Mouse (Mus musculus) adrenal gland (tissue): ENCODE results near the gene Ak2.

Source experiments
- intact Hi-C: fragments of 180-260 bp; cut with DNase I; formaldehyde crosslinking; loops from one replicate; pipeline ENCODE4 v1.15.1; 2025

Ak2 gene

DNA sequence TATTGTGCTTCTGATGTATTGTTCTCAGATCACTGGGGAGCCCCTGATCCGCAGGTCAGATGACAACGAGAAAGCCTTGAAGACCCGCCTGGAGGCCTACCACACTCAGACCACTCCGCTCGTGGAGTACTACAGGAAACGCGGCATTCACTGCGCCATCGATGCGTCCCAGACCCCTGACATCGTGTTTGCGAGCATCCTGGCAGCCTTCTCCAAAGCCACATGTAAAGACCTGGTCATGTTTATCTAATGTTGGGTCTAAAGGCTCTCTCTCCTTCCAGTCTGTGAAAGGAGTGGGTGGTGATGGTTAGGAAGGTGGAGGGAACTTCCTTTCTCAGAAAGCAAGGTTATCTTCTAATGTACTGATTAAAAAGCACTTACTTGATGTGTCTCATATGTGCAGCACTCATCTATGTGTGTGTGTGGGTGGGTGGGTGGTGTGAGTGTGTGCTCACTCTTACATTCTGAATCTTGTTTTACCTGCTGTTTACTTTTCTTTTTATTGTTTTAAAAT is 16.3 kb downstream of the Ak2 start:
- intact Hi-C loops, result no loop called here

GRCm38 (mm10) chr4:129008672-129009071 is 16.9 kb downstream of the Ak2 start:
- intact Hi-C loops, result no loop called here

- intact Hi-C loops, result no loop called here
Observed at GRCm38 (mm10) chr4:129009521-129009920, 17.8 kb downstream of the Ak2 start.

GRCm38 (mm10) chr4:129011604-129012121 is 19.9 kb downstream of the Ak2 start:
- intact Hi-C loops, result no loop called here

DNA sequence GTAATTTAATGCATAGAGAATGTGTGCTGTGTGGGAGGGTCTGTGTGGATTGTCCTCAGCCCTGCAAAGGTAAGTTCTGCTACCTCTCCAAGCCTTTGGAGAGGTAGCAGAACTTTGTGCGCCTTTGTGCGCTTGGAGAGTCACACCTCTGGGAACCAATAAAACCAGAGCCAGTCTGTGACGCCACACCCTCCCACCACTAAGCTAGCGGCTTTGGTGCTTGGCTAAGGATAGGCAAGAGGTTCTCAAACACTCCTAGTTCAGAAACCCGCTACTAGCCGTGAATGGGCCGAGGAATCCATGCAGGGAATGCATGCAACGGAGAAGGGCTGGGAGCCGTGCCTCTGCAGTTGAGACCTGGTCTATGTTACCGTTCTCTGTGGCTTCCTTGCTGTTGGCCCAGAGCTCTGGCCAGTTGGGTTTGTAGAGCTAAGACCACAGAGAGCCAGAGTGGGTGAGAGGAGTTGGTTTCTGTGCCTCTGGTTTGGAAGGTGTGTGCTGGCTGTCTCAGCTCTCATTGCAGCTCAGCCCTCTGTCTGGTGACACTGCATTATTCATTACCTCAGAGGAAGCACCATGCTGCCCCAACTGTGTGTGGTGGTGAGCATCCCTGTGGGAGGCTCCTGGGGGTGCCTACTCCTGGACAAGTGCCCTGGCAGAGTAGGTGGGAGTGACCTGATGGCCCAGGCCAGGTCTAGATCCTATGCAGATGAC is 21.6 kb downstream of the Ak2 start:
- intact Hi-C loops, result no loop called here

- intact Hi-C loops, result no loop called here
Observed at GRCm38 (mm10) chr4:129016329-129016728, 24.6 kb downstream of the Ak2 start.

GRCm38 (mm10) chr4:129017150-129017549 is 25.4 kb downstream of the Ak2 start:
- intact Hi-C loops, result no loop called here

DNA sequence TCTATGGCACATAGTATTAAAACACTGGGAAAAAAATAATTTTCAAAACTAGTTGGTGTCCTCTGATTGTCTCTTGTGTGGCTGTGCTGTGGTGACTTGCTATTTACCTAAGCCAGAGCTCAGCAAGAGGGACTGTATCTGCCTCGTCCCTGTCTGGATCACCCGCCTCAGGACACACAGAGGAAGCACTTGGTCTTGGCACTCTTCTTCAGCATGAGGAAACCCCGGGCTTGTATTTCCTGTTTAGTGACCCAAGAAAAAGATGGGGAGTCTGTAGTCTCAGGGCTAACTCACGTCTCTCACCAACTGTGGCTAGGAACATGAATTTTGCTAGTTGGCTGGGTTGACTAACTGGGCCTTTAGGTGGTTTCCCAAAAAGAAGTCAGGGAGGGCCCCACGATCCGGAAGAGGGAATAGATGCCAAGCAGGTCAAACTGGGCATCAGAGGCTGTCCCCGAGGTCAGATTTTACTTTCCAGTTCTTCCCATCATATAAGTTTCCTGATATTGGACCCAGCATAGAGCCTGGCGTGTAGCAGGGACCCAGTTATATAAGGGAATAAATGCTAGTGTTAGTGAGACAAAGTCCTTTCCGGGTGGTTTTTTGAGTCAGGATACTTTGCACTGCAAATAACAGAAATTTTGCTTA is 27.2 kb downstream of the Ak2 start:
- intact Hi-C loops, result no loop called here

GRCm38 (mm10) chr4:129019788-129020187 is 28.0 kb downstream of the Ak2 start:
- intact Hi-C loops, result loop anchor here (5.0 kb wide), 1 partner anchor 38 kb away; the partner anchor contains the start of gene Rnf19b

DNA sequence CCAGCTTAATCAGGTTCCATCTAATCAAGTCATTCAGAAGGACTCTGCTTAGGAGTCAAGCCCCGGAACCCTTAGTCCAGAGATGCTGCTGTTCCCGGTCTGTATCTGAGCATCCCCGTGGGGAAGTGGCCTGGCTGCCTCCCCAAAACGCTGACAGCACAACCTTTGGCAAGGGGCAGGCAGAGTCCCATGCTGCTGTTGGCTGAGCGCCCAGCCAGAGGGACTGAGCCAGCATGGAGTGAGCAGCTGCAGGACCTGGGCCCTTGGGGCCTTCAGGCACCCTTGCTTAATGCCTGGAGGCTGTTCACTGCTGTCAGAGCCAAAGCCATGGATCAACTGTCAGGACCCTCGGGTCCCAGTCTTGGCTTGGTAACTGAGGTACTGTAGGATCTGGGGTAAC is 28.7 kb downstream of the Ak2 start:
- intact Hi-C loops, result loop anchor here (5.0 kb wide), 1 partner anchor 37 kb away; the partner anchor contains the start of gene Rnf19b

DNA sequence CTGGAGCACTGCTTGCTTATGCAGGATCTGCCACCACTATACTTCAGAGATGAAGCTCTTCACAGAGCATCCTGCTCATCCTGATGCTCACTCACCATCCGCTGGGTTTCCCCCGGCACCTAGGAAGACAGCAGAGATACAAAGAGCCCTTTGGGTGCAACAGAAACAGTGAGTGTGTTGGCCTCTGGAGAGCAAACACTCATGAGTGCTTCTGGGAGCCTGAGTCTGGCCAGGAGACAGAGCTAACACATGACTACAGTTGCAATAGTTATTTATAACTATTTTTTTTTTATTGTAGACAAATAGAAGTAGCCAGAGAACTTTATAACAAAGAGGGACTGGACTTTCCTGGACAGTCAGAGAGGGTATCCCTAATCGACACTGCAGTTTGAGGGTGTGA is 29.7 kb downstream of the Ak2 start:
- intact Hi-C loops, result loop anchor here (5.0 kb wide), 1 partner anchor 36 kb away; the partner anchor contains the start of gene Rnf19b

GRCm38 (mm10) chr4:129021886-129022285 is 30.1 kb downstream of the Ak2 start:
- intact Hi-C loops, result loop anchor here (5.0 kb wide), 1 partner anchor 35 kb away; the partner anchor contains the start of gene Rnf19b

GRCm38 (mm10) chr4:129023884-129024283 is 32.1 kb downstream of the Ak2 start:
- intact Hi-C loops, result loop anchor here (5.0 kb wide), 1 partner anchor 33 kb away; the partner anchor contains the start of gene Rnf19b

- intact Hi-C loops, result loop anchor here (5.0 kb wide), 1 partner anchor 33 kb away; the partner anchor contains the start of gene Rnf19b
Observed at GRCm38 (mm10) chr4:129024775-129025174, 33.0 kb downstream of the Ak2 start.

DNA sequence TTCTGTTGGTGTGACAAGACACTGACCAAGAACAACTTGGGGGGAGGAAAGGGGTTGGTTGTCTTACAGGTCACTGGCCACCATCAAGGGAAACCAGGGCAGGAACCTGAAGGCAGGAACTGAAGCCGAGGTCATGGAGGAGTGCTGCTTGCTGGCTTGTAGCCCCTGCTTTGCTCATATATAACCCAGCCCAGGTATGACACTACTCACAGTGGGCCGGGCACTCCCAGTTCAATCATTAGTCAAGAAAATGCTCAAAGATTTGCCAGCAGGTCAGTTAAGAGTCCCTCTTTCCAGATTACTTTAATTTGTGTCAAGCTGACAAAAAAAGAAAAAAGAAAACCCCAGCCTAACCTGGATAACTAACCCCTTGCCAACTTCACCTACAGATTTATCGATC is 33.9 kb downstream of the Ak2 start:
- intact Hi-C loops, result no loop called here

GRCm38 (mm10) chr4:129030746-129031145 is 39.0 kb downstream of the Ak2 start:
- intact Hi-C loops, result no loop called here

DNA sequence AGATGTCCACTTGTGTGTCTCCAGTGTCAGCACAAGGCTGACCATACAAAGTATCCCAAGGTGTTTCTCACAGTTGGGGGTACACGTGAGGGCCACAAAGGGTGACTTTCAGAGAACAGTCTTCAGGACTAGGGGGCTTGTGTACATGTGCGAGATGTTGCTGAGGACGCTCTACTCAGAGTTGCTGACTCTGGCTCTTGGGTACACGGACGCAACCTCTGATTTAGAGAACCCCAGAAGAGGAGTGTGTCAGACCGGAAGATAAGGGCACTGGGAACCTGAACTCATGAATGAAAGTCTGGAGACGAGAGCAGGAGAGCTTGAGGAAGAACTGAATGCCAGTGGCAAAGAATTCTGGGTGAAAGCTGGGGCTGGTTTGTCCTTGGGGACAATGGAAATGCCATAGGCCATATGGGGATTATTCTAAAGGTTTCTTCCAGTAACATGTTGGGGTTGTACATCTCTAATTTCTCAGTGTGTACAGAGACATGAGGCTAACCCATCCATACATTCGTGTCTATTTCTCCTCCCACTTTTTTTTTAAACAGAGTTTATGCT is 39.7 kb downstream of the Ak2 start:
- intact Hi-C loops, result no loop called here

DNA sequence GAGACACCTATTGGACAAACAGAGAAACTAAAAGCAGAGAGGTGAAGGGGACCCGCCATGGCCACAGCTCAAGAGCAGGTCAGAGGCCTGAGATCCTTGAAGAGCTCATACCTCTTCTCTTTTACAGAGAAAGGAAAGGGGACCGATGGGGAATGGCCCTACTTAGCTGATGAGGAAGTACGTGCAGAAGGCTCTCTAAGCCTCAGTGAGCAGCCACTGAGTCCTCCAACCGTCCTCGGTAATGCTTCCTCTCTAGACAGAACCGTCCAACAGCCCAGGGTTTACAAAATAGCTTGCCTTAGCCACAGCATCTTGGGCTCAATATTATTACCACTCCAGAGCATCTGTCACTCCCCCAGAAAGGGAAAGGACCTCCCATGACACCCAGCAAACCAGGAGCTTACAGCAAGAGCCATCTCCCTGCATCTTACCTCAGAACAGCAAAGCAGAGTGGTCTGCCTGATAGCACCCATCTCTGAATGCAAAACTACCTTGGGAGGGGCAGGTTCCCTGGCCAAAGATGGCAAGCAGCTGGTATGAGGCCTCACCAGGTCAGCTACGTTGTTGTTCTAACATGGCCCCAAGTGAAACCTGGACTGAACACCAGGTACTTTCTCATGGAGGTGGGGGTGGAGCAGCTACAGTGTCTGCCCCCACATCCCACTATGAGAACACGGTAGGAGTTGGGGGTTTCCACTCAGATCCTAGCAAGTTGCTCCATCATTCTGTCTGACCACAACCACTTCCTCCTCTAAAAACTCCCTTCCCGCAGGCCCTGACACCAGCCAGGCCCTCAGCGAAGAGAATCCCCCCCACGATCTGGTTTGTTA is 40.6 kb downstream of the Ak2 start:
- intact Hi-C loops, result no loop called here

DNA sequence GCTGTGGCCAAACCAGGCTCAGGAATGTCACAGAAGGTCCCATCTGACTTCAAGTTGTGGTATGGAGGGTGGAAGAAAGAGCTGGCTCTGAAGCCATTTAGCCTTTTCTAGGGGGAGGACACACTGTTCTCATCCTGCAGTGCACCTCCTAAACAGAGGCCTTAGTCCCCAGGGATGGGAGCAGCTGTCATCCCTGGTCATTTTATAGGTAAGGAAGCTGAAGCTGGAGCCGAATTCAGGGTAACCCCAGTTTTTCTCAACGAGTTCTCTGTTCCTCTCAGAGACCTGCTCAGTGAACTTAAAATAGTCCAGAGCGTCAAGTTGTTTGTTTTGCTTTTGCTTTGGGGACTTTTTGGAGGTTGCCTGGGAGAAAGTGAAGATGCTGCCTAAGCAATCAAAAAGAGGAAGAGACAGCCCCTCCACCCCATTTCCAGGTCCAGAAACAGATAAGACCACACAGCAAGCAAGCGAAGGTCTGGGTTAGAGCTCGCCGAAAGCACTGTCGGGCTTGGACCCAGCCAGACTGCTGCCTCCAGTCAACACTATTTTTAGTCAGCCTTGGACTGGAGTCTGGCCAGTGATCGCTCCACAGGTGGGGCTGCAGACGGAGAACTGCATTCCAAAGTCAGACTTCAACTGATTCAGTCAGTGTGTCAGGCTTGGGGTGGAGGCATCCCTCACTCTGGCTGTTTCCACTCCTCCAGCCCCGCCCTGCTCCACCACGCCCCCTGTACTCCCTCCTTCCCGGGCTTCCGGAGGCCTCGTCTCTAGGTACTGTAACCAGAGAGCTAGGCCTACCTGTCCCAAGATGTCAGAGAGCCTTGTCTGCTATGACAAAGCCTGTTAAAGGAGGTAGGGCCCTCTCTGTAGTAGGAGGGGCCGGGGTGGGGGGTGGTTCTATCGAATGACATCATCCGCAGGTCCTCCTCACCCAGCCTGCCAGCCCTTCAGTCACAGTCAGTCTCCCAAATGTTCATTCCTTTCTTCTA is 41.5 kb downstream of the Ak2 start:
- intact Hi-C loops, result no loop called here

GRCm38 (mm10) chr4:129034224-129034623 is 42.5 kb downstream of the Ak2 start:
- intact Hi-C loops, result no loop called here
